Mouse (Mus musculus): Measurements from ENCODE around the gene Nceh1. TPM values are rescaled to one million over a fixed set of nuclear protein-coding genes. Genes with fewer than 3 reads are reported as not detected.
A peak's percentile ranks its signal among the peaks of the same experiment; 100 is the strongest.

Nceh1 gene
- total RNA-seq (2022): 100 to 1,000 TPM; 153 to 311 (median 234) TPM

- peak; percentile 96 for DNase-seq
Observed at GRCm38 (mm10) chr3:27182733-27183600, at the start of gene Nceh1. Gene Nceh1 (plus strand): TSS chr3:27182965.

GRCm38 (mm10) chr3:27140101-27140500 lies 42.7 kb upstream of the Nceh1 start:
- no peak for DNase-seq

GRCm38 (mm10) chr3:27143570-27143969 lies 39.2 kb upstream of the Nceh1 start:
- DNase-seq: no peak

DNA sequence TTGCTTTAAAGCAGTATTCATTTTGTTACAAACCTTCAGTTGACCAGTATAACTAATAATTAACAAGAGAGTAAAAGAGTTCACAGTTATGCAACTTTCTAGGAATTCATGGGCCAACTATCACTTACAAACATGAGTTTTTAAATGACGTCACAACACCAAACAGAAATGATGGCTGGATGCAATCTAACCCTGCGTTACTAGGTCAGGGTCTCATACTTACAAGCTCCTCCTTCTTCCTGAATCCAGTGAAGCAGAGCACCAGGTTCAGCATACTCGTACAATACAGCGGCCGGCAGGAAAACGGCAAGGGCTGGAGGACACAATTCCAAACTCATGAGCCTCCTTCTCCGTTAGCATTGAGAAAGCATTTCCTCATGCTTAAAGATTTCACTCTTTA lies 37.0 kb upstream of the Nceh1 start:
- DNase-seq: no peak

- no peak for DNase-seq
Observed at GRCm38 (mm10) chr3:27153191-27153671, 29.5 kb upstream of the Nceh1 start.

- DNase-seq: peak; percentile 99
Observed at GRCm38 (mm10) chr3:27153701-27154209, 29.0 kb upstream of the Nceh1 start, which contains the start of gene Ect2. Gene Ect2 (minus strand): TSS chr3:27153878.

DNA sequence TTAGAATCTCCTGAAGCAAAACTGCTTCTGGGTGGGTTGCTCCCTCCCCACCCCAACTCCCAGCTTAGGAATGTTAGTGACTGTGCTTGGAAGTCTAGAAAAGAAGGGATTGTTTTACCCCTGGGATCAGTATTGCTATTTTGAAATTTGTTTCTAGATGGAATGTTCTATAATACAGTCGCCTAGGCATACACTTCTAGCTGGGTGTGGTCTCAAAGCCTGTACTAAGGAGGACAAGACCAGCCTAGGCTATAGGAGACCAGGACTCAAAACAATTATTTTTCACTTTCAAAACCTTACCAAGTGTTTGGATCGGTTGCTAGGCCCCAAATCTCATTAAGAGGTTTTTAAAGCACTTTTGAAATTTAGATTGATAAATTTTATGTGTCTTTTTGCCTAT lies 28.5 kb upstream of the Nceh1 start:
- DNase-seq: no peak

- no peak for DNase-seq
Observed at GRCm38 (mm10) chr3:27155051-27155855, 27.5 kb upstream of the Nceh1 start.

- DNase-seq: no peak
Observed at GRCm38 (mm10) chr3:27155856-27156593, 26.7 kb upstream of the Nceh1 start.

DNA sequence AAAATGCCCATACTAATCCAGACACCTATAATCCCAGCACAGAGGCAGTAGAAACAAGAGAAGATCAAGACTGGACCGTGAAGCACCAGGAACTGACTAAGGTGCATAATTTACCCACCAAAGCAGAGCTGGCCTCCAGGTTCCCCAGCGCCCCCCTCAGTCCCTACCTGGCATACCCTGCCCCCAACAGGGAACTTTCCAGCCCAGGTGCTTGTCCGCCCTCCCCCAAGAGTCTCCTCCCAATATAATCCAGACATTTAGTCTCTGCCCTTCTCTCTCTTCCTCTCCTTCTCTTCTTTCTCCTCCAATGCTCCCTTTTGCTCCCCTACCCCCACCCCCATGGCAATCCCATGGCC lies 26.2 kb upstream of the Nceh1 start:
- no peak for DNase-seq

DNA sequence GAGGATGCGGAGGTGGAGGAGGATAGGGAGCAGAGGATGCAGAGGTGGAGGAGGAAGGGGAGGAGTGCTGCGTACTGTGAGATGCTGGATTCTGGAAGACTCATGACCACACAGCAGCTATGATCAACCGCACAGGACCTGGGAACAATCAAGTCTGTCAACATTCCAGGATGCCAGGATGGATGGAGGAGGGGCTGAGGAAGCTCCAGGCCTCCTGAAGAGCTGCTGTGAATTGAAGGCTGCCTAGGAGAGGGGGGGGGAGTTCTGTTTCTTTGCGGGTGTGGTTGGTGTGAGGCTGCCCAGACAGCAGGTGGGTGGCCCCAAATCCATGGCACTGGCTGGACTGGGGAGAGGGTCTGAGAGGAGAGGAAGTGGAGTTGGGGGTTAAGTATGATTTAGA lies 23.9 kb upstream of the Nceh1 start:
- DNase-seq: no peak

GRCm38 (mm10) chr3:27161645-27162409 lies 20.9 kb upstream of the Nceh1 start:
- no peak for DNase-seq

DNA sequence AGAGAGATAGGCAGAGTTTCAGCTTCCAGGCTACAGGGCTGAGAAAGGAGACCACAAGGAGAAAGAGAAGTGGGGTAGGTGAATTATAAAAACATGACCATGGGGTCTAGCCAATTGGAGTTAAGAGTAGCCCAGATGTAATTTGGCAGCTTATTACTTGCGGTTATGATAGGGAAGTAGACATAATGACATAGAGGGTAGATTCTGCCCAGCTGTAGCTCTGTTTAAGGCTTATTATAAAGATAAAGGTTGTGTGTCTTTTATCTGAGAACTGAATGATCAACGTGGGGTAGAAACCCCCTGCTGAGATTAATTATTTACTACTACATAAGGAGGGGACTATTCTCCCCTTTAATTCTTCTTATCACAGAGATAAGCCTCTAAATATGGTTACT lies 20.4 kb upstream of the Nceh1 start:
- no peak for DNase-seq

GRCm38 (mm10) chr3:27165481-27166065 lies 17.2 kb upstream of the Nceh1 start:
- no peak for DNase-seq

DNA sequence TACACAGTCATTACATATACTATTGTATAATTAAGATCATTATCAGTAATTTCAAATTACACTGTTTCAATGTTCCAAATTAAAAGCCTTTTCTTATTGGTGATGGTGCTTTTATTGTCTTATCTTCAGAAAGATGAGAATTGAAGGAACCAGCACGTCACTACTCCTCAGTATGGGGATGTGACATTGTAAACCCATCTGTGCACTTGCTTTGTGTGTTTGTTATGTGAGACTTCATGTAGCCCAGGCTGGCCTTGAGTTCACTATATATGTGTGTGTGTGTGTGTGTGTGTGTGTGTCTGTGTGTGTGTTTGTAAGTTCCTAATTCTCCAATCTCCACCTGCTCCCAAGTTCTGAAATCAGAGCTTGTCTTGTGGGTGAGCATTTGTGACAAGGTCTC lies 12.5 kb upstream of the Nceh1 start:
- no peak for DNase-seq

DNA sequence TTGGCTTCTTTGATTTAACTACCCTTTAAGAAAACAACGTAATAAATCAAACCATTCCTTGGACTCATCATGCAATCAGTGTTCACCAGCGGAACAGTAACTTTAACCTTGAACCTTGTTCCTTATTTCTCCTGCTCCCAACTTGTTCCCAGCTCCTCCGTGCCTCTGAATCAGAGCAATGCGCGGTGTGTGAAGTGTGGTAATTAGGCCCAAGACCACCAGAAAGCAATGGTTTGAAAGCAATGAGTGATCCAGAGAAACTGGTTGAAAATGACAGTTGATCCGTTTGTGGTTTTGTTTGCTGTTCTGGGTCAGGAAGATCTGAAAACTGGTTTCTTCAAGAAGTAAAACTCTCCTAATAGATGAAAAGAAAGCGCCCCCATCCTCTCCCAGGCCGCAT lies 3.1 kb upstream of the Nceh1 start:
- DNase-seq: no peak

- peak; percentile 86 for DNase-seq
Observed at GRCm38 (mm10) chr3:27183601-27184175, 923 bp downstream of the Nceh1 start.

- DNase-seq: no peak
Observed at GRCm38 (mm10) chr3:27188386-27188785, 5.6 kb downstream of the Nceh1 start.

DNA sequence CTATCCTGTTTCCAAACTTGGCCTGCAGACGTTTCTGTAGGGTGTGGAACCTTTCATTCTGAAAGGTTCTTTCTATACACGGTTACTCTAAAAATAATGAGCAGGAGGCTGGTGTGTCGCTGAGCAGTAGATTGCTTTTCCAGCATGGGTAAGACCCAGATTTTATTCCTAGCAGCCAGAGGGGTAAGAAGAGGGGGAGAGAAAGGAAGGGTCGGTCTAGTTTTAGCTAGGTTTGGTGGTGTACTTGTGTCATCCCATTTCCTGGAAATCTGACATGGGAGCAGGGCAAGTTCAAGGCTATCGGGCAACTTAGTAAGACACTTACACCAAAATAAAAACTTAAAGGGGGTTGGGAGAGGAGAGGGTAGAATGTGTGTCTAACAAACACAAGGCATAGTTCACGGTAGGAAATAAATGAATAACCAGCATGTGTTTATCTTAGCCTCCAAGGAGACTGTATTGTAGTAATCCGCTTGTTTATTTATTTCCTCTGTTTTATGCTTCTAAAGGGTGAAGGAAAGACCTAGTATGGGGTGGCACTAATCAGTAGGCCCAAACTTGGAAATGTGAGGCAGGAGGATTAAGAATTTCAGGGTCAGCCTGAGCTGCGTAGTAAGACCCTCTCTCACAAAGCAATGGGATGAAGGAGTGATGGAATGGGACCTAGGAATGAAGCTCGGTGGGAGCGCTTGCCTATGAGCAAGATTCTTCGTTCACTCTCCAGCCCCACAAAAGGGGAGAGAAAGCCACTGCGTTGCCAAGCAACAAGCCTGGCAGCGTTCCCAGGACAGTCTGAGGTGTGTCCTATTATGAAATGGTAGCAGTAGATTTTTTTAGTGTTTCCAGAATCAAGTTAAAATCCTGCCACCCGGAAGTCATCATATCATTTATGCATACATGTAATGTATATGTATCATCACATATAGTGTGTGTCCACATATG lies 6.8 kb downstream of the Nceh1 start:
- peak; percentile 84 for DNase-seq

GRCm38 (mm10) chr3:27190865-27191264 lies 8.1 kb downstream of the Nceh1 start:
- no peak for DNase-seq

All from adrenal gland, adult 8-10 months (tissue).